Mouse (Mus musculus): ENCODE data around the gene Cd38. TPM values are rescaled to one million over a fixed set of nuclear protein-coding genes. Genes with fewer than 3 reads are reported as not detected.

Cd38 gene
- polyA plus RNA-seq, 1 experiment from 2014 or later, result 10.9 TPM

- Histone ChIP-seq H3K4me1 (replicated peaks) (no peaks in the 10 kb centered on the region), H3K9me3 (replicated peaks) (peaks cover 5% of the 10 kb centered on the region; the same call in 1 of the 2 replicates), H3K27me3 (no peaks in the 10 kb centered on the region), H3K4me2 (peak overlapping the region; percentile 28), H3K4me3 (replicated peaks) (no peak overlapping the region), H3K36me3 (no peaks in the 10 kb centered on the region), H3K27ac (no peak overlapping the region), H3K9ac (no peak overlapping the region)
- WGBS (ENCODE audit: insufficient replicate concordance), result 77% methylated on average over 5 of the region's 5 CpGs
- DNase-seq (no peak), ATAC-seq (ENCODE audit: low read depth) (no peak)
These were observed 26.4 kb upstream of the Cd38 start for GRCm38 (mm10) chr5:43842011-43842285.

GRCm38 (mm10) chr5:43842576-43843155 is 25.7 kb upstream of the Cd38 start:
- DNase-seq (no peak), ATAC-seq (ENCODE audit: low read depth) (no peak)
- no peaks in the 10 kb centered on the region for H3K27me3 ChIP-seq
- 60% methylated on average over 3 of the region's 3 CpGs for WGBS (ENCODE audit: insufficient replicate concordance)
- no peak overlapping the region for H3K27ac ChIP-seq
- H3K4me1 ChIP-seq (replicated peaks), result no peaks in the 10 kb centered on the region
- H3K4me3 ChIP-seq (replicated peaks), result no peak overlapping the region
- H3K9ac ChIP-seq, result no peak overlapping the region
- no peaks in the 10 kb centered on the region for H3K36me3 ChIP-seq
- peaks cover 5% of the 10 kb centered on the region; the same call in 1 of the 2 replicates for H3K9me3 ChIP-seq (replicated peaks)
- no peak overlapping the region for H3K4me2 ChIP-seq

- DNase-seq (no peak), ATAC-seq (ENCODE audit: low read depth) (no peak)
- H3K36me3 ChIP-seq, result no peaks in the 10 kb centered on the region
- no peak overlapping the region for H3K27ac ChIP-seq
- no peaks in the 10 kb centered on the region for H3K4me1 ChIP-seq (replicated peaks)
- no peak overlapping the region for H3K4me3 ChIP-seq (replicated peaks)
- peaks cover 5% of the 10 kb centered on the region; the same call in 1 of the 2 replicates for H3K9me3 ChIP-seq (replicated peaks)
- H3K4me2 ChIP-seq, result no peak overlapping the region
- 72% methylated on average over 5 of the region's 5 CpGs for WGBS (ENCODE audit: insufficient replicate concordance)
- no peak overlapping the region for H3K9ac ChIP-seq
- no peaks in the 10 kb centered on the region for H3K27me3 ChIP-seq
These were observed 23.3 kb upstream of the Cd38 start for GRCm38 (mm10) chr5:43845083-43845482.

GRCm38 (mm10) chr5:43845646-43846045 is 22.7 kb upstream of the Cd38 start:
- Histone ChIP-seq H3K27ac (no peak overlapping the region), H3K27me3 (no peaks in the 10 kb centered on the region), H3K9me3 (replicated peaks) (peaks cover 5% of the 10 kb centered on the region; the same call in 1 of the 2 replicates), H3K4me1 (replicated peaks) (no peaks in the 10 kb centered on the region), H3K4me3 (replicated peaks) (no peak overlapping the region), H3K36me3 (no peaks in the 10 kb centered on the region), H3K4me2 (no peak overlapping the region), H3K9ac (no peak overlapping the region)
- no peak for DNase-seq
- WGBS (ENCODE audit: insufficient replicate concordance), result 29% methylated on average over 1 of the region's 1 CpGs
- ATAC-seq (ENCODE audit: low read depth), result no peak

GRCm38 (mm10) chr5:43846227-43846626 is 22.1 kb upstream of the Cd38 start:
- peaks cover 5% of the 10 kb centered on the region; the same call in 1 of the 2 replicates for H3K9me3 ChIP-seq (replicated peaks)
- no peaks in the 10 kb centered on the region for H3K27me3 ChIP-seq
- no peak overlapping the region for H3K9ac ChIP-seq
- ATAC-seq (ENCODE audit: low read depth) (no peak), DNase-seq (no peak)
- 21% methylated on average over 2 of the region's 2 CpGs for WGBS (ENCODE audit: insufficient replicate concordance)
- no peaks in the 10 kb centered on the region for H3K4me1 ChIP-seq (replicated peaks)
- no peak overlapping the region for H3K4me3 ChIP-seq (replicated peaks)
- H3K36me3 ChIP-seq, result no peaks in the 10 kb centered on the region
- H3K27ac ChIP-seq, result no peak overlapping the region
- H3K4me2 ChIP-seq, result no peak overlapping the region

GRCm38 (mm10) chr5:43847555-43847954 is 20.8 kb upstream of the Cd38 start:
- Histone ChIP-seq H3K36me3 (no peaks in the 10 kb centered on the region), H3K4me3 (replicated peaks) (no peak overlapping the region), H3K9ac (no peak overlapping the region), H3K27me3 (no peaks in the 10 kb centered on the region), H3K4me1 (replicated peaks) (no peaks in the 10 kb centered on the region), H3K4me2 (no peak overlapping the region), H3K9me3 (replicated peaks) (peaks cover 5% of the 10 kb centered on the region; the same call in 1 of the 2 replicates), H3K27ac (no peak overlapping the region)
- DNase-seq (no peak), ATAC-seq (ENCODE audit: low read depth) (no peak)

- 40% methylated on average over 3 of the region's 3 CpGs for WGBS (ENCODE audit: insufficient replicate concordance)
- no peak for DNase-seq
- Histone ChIP-seq H3K9me3 (replicated peaks) (peaks cover 5% of the 10 kb centered on the region; the same call in 1 of the 2 replicates), H3K4me3 (replicated peaks) (no peak overlapping the region), H3K9ac (no peak overlapping the region), H3K27me3 (no peaks in the 10 kb centered on the region), H3K36me3 (no peaks in the 10 kb centered on the region), H3K27ac (no peak overlapping the region), H3K4me1 (replicated peaks) (no peaks in the 10 kb centered on the region), H3K4me2 (no peak overlapping the region)
- no peak for ATAC-seq (ENCODE audit: low read depth)
These were observed 20.1 kb upstream of the Cd38 start for GRCm38 (mm10) chr5:43848275-43848674.

- Histone ChIP-seq H3K27ac (no peak overlapping the region), H3K36me3 (no peaks in the 10 kb centered on the region), H3K4me2 (no peak overlapping the region), H3K9me3 (replicated peaks) (0 out of 2 replicates have a peak, but pooled peaks cover 3% of the 10 kb centered on the region), H3K4me1 (replicated peaks) (no peaks in the 10 kb centered on the region), H3K4me3 (replicated peaks) (no peak overlapping the region), H3K27me3 (no peaks in the 10 kb centered on the region), H3K9ac (no peak overlapping the region)
- ATAC-seq (ENCODE audit: low read depth) (no peak), DNase-seq (no peak)
- 44% methylated on average over 11 of the region's 11 CpGs for WGBS (ENCODE audit: insufficient replicate concordance)
These were observed 15.1 kb upstream of the Cd38 start for GRCm38 (mm10) chr5:43853096-43853867.

- Histone ChIP-seq H3K4me2 (no peak overlapping the region), H3K27ac (no peak overlapping the region), H3K4me3 (replicated peaks) (no peak overlapping the region), H3K9me3 (replicated peaks) (0 out of 2 replicates have a peak, but pooled peaks cover 3% of the 10 kb centered on the region), H3K9ac (no peak overlapping the region), H3K36me3 (no peaks in the 10 kb centered on the region), H3K27me3 (no peaks in the 10 kb centered on the region), H3K4me1 (replicated peaks) (no peaks in the 10 kb centered on the region)
- DNase-seq (no peak), ATAC-seq (ENCODE audit: low read depth) (no peak)
- 47% methylated on average over 7 of the region's 7 CpGs for WGBS (ENCODE audit: insufficient replicate concordance)
These were observed 14.4 kb upstream of the Cd38 start for GRCm38 (mm10) chr5:43853868-43854488.

- Histone ChIP-seq H3K4me2 (no peak overlapping the region), H3K27ac (no peak overlapping the region), H3K9me3 (replicated peaks) (0 out of 2 replicates have a peak, but pooled peaks cover 3% of the 10 kb centered on the region), H3K27me3 (no peaks in the 10 kb centered on the region), H3K4me1 (replicated peaks) (no peaks in the 10 kb centered on the region), H3K4me3 (replicated peaks) (no peak overlapping the region), H3K9ac (no peak overlapping the region), H3K36me3 (no peaks in the 10 kb centered on the region)
- no peak for DNase-seq
- WGBS (ENCODE audit: insufficient replicate concordance), result 24% methylated on average over 2 of the region's 2 CpGs
- no peak for ATAC-seq (ENCODE audit: low read depth)
These were observed 12.6 kb upstream of the Cd38 start for GRCm38 (mm10) chr5:43855769-43856168.

- Histone ChIP-seq H3K9ac (no peak overlapping the region), H3K4me2 (no peak overlapping the region), H3K27me3 (no peaks in the 10 kb centered on the region), H3K4me1 (replicated peaks) (no peaks in the 10 kb centered on the region), H3K36me3 (no peaks in the 10 kb centered on the region), H3K9me3 (replicated peaks) (0 out of 2 replicates have a peak, but pooled peaks cover 3% of the 10 kb centered on the region), H3K4me3 (replicated peaks) (no peak overlapping the region), H3K27ac (no peak overlapping the region)
- DNase-seq (no peak), ATAC-seq (ENCODE audit: low read depth) (no peak)
- 64% methylated on average over 8 of the region's 8 CpGs for WGBS (ENCODE audit: insufficient replicate concordance)
These were observed 8.7 kb upstream of the Cd38 start for GRCm38 (mm10) chr5:43859663-43860062.

Measured in liver, embryonic 13.5 days (tissue).